Mouse (Mus musculus): Measurements from ENCODE around the gene Kptn. TPM values are rescaled to one million over a fixed set of nuclear protein-coding genes. Genes with fewer than 3 reads are reported as not detected.

Gene Kptn
- polyA plus RNA-seq (2012; rRNA removed; ENCODE audit: low replicate concordance) = 39.1 and 45.8 TPM in 2 replicates

DNA sequence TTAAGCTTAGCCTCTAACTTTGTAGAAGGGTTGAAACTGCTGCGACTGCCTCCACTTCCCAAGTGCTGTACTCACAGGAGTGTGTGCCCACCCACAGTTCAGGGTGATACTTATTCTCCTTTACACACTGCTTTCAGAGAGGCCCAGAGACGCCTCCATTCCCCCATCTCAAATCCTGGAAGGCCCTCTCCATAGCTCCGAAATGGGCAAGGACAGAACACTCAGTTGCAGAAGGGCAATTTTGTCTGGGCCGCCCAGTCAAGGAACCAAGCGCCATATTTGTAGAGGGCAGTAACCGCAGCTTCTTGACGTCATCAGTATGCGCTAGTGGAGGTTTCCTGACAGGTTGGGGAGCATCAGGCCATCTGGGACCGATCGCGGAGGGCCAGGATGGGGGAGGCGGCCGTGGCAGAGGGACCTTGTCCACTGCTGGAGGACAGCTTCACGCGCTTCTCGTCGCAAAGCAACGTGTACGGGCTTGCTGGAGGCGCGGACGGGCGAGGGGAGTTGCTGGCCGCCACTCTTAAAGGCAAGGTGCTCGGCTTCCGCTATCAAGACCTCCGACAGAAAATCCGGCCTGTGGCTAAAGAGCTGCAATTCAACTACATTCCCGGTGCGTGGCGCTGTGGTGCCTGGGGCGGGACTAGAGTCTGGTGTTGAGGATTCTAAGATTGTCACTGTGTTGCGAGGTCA lies at the start of gene Kptn:
TSS of gene Kptn (plus strand) at position 327 of the 693 bp plus-strand sequence.

DNA sequence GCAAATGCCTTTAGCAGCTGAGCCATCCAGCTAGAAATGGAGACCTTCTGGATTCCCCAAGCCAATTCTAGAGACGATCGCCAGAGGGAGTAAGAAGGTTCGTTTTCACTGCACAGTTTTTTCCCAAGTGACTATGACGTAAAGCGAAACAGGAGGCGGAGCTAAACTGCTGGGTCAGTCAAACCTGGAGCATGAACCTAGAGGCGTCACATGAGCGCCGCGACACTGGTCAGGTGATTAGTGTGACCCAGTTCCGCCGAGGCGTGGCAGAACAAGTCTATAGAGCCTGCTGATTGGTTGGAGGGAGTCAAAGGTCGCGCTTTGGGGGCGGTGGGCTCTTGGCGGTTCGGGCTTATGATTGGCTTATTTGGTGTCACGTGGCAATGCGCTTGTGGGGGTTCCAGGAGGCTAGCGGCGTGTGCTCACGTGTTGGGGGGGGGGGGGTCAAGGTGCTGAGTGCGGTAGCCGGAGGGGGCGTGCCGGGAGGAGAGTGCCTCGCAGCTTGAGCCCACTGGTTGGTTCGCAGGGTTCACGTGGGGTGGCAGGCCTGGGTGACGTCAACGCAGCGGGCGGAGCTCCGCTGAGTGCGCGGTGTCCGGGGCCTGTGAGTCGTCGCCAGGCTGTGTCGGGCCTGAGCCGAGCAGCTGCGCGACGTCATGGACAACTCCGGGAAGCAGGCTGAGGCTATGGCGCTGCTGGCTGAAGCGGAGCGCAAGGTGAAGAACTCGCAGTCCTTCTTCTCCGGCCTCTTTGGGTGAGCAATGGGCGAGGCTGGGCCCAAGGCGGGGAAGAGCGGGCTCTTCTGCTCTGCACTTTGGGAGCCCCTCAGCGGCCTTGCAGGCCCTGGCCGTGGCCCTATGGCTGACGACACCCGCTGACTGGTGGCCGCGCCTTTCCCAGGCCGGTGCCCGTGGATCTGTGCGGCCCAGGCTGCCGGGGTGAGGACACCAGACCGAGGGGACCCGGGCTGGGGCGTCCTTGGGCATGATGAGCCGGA lies 21.4 kb upstream of the Kptn start, which contains the start of gene Napa:
TSS of gene Napa (plus strand) at position 438 of the 997 bp plus-strand sequence.

DNA sequence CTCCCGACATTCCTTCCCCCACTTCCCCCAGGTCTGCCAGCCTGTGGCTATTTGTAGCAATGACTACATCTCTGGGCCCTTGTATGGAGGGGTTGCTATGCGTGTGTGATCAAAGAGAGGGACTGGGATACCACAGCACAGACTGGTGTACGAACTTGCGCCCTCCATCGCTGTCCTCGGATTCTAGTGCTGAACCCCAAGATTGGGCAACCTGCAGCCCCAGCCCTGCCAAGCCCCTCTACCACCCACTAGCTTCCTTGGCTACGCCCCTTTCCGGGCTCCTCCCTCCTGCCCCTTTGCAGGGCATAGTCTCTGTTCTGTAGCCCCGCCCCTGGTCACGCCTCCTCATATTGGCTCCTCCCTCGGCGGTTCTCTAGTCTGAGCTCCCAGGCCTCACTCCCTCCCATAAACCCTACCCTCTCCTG lies 9.7 kb downstream of the Kptn start, which contains the start of gene Slc8a2:
TSS of gene Slc8a2 (plus strand) at position 406 of the 425 bp plus-strand sequence.

DNA sequence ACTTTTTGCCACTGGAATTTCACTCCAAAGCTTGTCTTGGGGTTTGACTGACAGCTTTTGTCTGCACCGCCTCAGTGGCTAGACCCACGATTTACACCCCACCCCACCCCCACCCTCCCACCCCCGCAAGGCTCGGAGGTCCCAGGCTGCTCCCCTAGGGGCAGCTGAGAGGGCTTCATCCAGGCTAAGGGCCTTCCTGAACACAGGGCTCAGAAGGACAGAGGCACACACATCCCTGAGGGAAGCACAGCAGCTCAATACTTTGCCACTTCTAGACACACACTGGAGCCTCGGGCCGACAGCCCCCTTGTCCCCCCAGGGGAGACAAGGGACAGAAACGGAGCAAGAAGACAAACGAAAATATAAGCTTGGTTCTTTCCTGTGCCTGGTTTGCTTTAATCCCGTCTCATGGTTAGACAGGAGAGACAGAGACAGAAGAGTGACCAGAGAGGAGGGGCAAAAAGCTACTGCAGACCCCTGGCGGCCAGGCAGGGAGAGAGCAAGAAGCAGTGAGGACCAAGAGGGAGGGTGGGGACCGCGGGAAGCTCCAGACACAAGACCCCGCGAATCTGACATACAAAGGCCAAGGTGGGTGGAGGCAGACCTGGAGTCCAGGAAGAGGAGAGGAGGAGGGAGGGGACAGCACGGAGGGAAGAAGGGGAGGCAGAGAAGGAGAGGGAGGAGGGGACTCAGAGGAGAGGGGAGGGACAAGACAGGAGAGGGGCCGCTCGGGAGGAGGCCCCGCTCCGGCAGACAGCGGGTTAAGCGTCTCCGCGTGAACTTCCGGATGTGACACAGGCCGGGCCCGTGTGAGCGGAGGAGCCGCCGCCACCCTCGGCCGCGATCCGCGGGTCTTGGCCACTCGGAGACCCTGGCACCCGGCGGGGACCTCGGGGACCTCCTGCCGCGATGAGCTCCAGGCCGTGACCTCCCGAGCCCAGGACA lies 55.2 kb downstream of the Kptn start, which contains the start of gene Meis3:
TSS of gene Meis3 (plus strand) at position 494 of the 945 bp plus-strand sequence.

Other genes starting within 250 kb of the Kptn start
- gene Crx, start 239.9 kb upstream of the Kptn start, polyA plus RNA-seq (2012; rRNA removed; ENCODE audit: low replicate concordance) = not detected in 2 replicates
- gene Crxos, start 237.3 kb upstream of the Kptn start, polyA plus RNA-seq (2012; rRNA removed; ENCODE audit: low replicate concordance) = not detected in 2 replicates
- gene Selenow, start 197.5 kb upstream of the Kptn start, polyA plus RNA-seq (2012; rRNA removed; ENCODE audit: low replicate concordance) = 624 and 858 TPM in 2 replicates
- gene Nop53, start 173.8 kb upstream of the Kptn start, polyA plus RNA-seq (2012; rRNA removed; ENCODE audit: low replicate concordance) = 85.8 and 136 TPM in 2 replicates
- 242 and 668 TPM in 2 replicates for gene Ehd2, start 152.3 kb upstream of the Kptn start, polyA plus RNA-seq (2012; rRNA removed; ENCODE audit: low replicate concordance)
- gene Bicra, start 72.0 kb upstream of the Kptn start, polyA plus RNA-seq (2012; rRNA removed; ENCODE audit: low replicate concordance) = 7.2 and 10.4 TPM in 2 replicates
- not detected in 2 replicates for gene Zfp541, start 58.1 kb upstream of the Kptn start, polyA plus RNA-seq (2012; rRNA removed; ENCODE audit: low replicate concordance)
- 224 and 283 TPM in 2 replicates for gene Napa, start 21.4 kb upstream of the Kptn start, polyA plus RNA-seq (2012; rRNA removed; ENCODE audit: low replicate concordance)
- 0.40 and 9.1 TPM in 2 replicates for gene Slc8a2, start 9.9 kb downstream of the Kptn start, polyA plus RNA-seq (2012; rRNA removed; ENCODE audit: low replicate concordance)
- 23.5 and 68.3 TPM in 2 replicates for gene Meis3, start 55.2 kb downstream of the Kptn start, polyA plus RNA-seq (2012; rRNA removed; ENCODE audit: low replicate concordance)
- 23.2 and 25.9 TPM in 2 replicates for gene Dhx34, start 102.1 kb downstream of the Kptn start, polyA plus RNA-seq (2012; rRNA removed; ENCODE audit: low replicate concordance)
- gene C5ar2, start 124.3 kb downstream of the Kptn start, polyA plus RNA-seq (2012; rRNA removed; ENCODE audit: low replicate concordance) = 1.4 and 1.7 TPM in 2 replicates
- gene C5ar1, start 139.6 kb downstream of the Kptn start, polyA plus RNA-seq (2012; rRNA removed; ENCODE audit: low replicate concordance) = 29.1 and 29.9 TPM in 2 replicates
- gene Inafm1, start 153.7 kb downstream of the Kptn start, polyA plus RNA-seq (2012; rRNA removed; ENCODE audit: low replicate concordance) = 18.8 and 39.6 TPM in 2 replicates
- gene Ccdc9, start 166.9 kb downstream of the Kptn start, polyA plus RNA-seq (2012; rRNA removed; ENCODE audit: low replicate concordance) = 28.3 and 41.4 TPM in 2 replicates
- 20.8 and 21.7 TPM in 2 replicates for gene Bbc3, start 188.5 kb downstream of the Kptn start, polyA plus RNA-seq (2012; rRNA removed; ENCODE audit: low replicate concordance)